In genomic region chr19:36238536-36238935, GRCm38 (mm10) we compare ENCODE assay signal across 13 mouse cellular contexts.
"Had no signal": no experiment of that assay in that cellular context is flagged by ENCODE, and none has a peak within 500 bp of the region (broad histone marks: within the 10 kb centered on the region; RNA-seq: fewer than 3 reads in every experiment).

No protein-coding gene starts in this region.

- ATAC-seq: forebrain, embryonic 16.5 days; hindbrain, postnatal 0 days; intestine, embryonic 16.5 days had no signal

- DNase-seq: gastrocnemius, adult 2 months; gastrocnemius, postnatal 10 days; gastrocnemius, postnatal 25 days; heart, adult 18-20 months; heart, postnatal 10 days; kidney, adult 11 months; kidney, adult 2 months; kidney, adult 9 months; kidney, postnatal 14 days; kidney, postnatal 36 days had no signal
